Mouse (Mus musculus) megakaryocyte-erythroid progenitor cell, adult 5-6 weeks (primary cell): ENCODE measurements around the gene Myt1l. TPM values are rescaled to one million over a fixed set of nuclear protein-coding genes. Genes with fewer than 3 reads are reported as not detected.

ENCODE experiments used
- ATAC-seq: replicated peaks from 2 replicates; pipeline ENCODE4 v1.8.0; 2016; ENCODE audit warnings: mild to moderate bottlenecking, inconsistent platforms; ENCODE audit not compliant: severe bottlenecking, poor library complexity, low FRiP score, low TSS enrichment
- total RNA-seq, 2 experiments: library from RNA; stranded (forward) in 1 of 2; stranded (reverse) in 1 of 2; fragments of 200-1000, 215-1000 nt in 1 of 2; fragments of >200 nt in 1 of 2; fragmentation: Nextera tagmentation in 1 of 2; gene quantifications; 2 replicates each; pipeline ENCODE4 v1.2.3; 2014 to 2017

Myt1l gene
- total RNA-seq (2014; fragmentation: Nextera tagmentation) (not detected in 2 replicates), total RNA-seq (2017) (0.89 TPM in 1 of 2 replicates, not detected in the other)

GRCm38 (mm10) chr12:29528031-29528771 is at the start of gene Myt1l:
Myt1l (plus strand) TSS chr12:29528384.
- no peak for ATAC-seq

GRCm38 (mm10) chr12:29486424-29487035 is 41.7 kb upstream of the Myt1l start:
- ATAC-seq = no peak

- no peak for ATAC-seq
These were observed 1.9 kb upstream of the Myt1l start for GRCm38 (mm10) chr12:29526236-29526644.

- no peak for ATAC-seq
These were observed 979 bp upstream of the Myt1l start for GRCm38 (mm10) chr12:29527048-29527761.

- ATAC-seq = no peak
These were observed 2.1 kb downstream of the Myt1l start for GRCm38 (mm10) chr12:29530241-29530725.

GRCm38 (mm10) chr12:29530823-29531222 is 2.6 kb downstream of the Myt1l start:
- ATAC-seq = no peak

- ATAC-seq = no peak
These were observed 5.1 kb downstream of the Myt1l start for GRCm38 (mm10) chr12:29533071-29533876.

- no peak for ATAC-seq
These were observed 6.1 kb downstream of the Myt1l start for GRCm38 (mm10) chr12:29534326-29534725.

- ATAC-seq = no peak
These were observed 6.6 kb downstream of the Myt1l start for GRCm38 (mm10) chr12:29534761-29535300.

- no peak for ATAC-seq
These were observed 9.7 kb downstream of the Myt1l start for GRCm38 (mm10) chr12:29537916-29538315.

GRCm38 (mm10) chr12:29538456-29538855 is 10.3 kb downstream of the Myt1l start:
- no peak for ATAC-seq

- no peak for ATAC-seq
These were observed 10.9 kb downstream of the Myt1l start for GRCm38 (mm10) chr12:29539106-29539505.

GRCm38 (mm10) chr12:29540741-29541140 is 12.6 kb downstream of the Myt1l start:
- ATAC-seq = no peak

GRCm38 (mm10) chr12:29546073-29546472 is 17.9 kb downstream of the Myt1l start:
- no peak for ATAC-seq

- no peak for ATAC-seq
These were observed 18.9 kb downstream of the Myt1l start for GRCm38 (mm10) chr12:29547112-29547511.

GRCm38 (mm10) chr12:29547755-29548154 is 19.6 kb downstream of the Myt1l start:
- ATAC-seq = no peak

- no peak for ATAC-seq
These were observed 25.0 kb downstream of the Myt1l start for GRCm38 (mm10) chr12:29553138-29553537.

- no peak for ATAC-seq
These were observed 27.5 kb downstream of the Myt1l start for GRCm38 (mm10) chr12:29555718-29556117.

- ATAC-seq = no peak
These were observed 28.2 kb downstream of the Myt1l start for GRCm38 (mm10) chr12:29556408-29556807.
